Mouse (Mus musculus): ENCODE measurements around the gene 4930518I15Rik.
A peak's percentile ranks its signal among the peaks of the same experiment; 100 is the strongest.
"Not testable (repeated sequence)": the region's sequence is repeated elsewhere in the genome, so short reads cannot be mapped to it uniquely, and the experiment has no call there.

4930518I15Rik gene

DNA sequence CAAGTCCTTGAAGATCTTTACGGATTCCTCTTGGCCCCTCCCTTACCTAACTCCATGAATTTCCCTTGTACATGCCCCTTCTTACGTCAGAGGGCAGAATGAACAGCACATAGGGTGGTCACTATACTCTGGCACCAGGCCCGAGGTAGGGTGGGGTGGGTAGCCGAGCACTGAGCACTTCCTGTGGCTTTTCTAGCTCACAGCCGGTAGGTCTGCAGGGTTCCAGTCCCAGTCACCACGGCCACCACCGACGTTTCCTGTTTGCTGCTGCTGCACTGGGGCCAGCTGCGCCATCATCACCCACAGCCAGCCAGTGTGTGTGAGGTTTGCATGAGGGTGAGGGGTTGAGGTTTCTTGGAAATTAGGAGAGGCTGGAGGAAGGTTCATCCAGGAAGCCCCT is 20.0 kb upstream of the 4930518I15Rik start:
- DNase-seq (ENCODE audit: low spot score in 2 of 2): no peak

- no peak for DNase-seq (ENCODE audit: low spot score in 2 of 2)
Observed at GRCm38 (mm10) chr2:156874760-156875510, 17.2 kb upstream of the 4930518I15Rik start.

- no peak for DNase-seq (ENCODE audit: low spot score in 2 of 2)
Observed at GRCm38 (mm10) chr2:156874047-156874759, 16.5 kb upstream of the 4930518I15Rik start.

DNA sequence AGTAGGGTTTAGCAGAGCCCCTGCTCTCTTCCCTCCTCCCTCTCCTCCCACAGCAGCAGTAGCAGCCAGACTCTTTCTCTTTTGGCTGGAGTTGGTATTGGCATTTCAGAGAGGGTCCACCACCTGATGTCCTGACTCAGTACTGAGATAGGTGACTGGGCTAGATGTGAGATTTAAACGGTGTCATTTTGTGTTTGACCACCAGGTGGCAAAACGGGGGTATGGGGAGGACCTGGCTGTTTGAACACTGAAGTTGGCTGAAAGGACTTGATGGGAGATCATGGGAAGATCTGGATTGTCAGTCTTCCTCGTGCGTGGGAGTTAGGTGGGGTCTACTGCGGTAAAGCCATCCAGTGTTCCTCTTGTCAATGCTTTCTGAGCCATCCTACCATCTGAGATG is 15.9 kb upstream of the 4930518I15Rik start:
- peak in 1 of 2 experiments; percentile 28 for DNase-seq (ENCODE audit: low spot score in 2 of 2)

- DNase-seq (ENCODE audit: low spot score in 2 of 2): no peak
Observed at GRCm38 (mm10) chr2:156870519-156870918, 12.8 kb upstream of the 4930518I15Rik start.

- no peak for DNase-seq (ENCODE audit: low spot score in 2 of 2)
Observed at GRCm38 (mm10) chr2:156869554-156869953, 11.8 kb upstream of the 4930518I15Rik start.

DNA sequence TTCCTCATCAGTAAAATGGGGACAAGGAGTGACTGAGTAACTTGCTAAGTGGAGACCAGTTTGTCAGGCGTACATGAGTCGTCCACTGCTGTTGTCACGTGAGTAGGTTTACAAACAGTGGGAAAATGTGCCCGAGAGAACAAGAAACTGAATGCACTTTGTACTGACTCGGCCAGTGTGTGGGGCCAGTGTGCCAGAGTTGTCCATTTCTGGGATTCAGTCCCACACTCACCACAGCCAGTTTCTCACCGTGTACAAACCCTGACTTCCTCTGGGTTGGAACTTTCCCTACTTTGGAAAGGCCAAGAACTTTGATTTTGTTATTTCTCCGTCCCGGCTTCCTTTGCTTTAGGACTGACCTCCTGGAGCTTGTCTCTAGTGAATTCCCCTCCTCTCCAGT is 11.2 kb upstream of the 4930518I15Rik start:
- peak in 1 of 2 experiments; percentile 34 for DNase-seq (ENCODE audit: low spot score in 2 of 2)

GRCm38 (mm10) chr2:156864481-156864880 is 6.7 kb upstream of the 4930518I15Rik start:
- DNase-seq (ENCODE audit: low spot score in 2 of 2): no peak

GRCm38 (mm10) chr2:156863487-156864160 is 5.9 kb upstream of the 4930518I15Rik start:
- DNase-seq (ENCODE audit: low spot score in 2 of 2): peak in 1 of 2 experiments; percentile 24

- peak; percentile 96 to 99 for DNase-seq (ENCODE audit: low spot score in 2 of 2)
Observed at GRCm38 (mm10) chr2:156862772-156863486, 5.2 kb upstream of the 4930518I15Rik start, which contains the start of gene Rab5if. Gene Rab5if, plus strand, starts transcription at chr2:156863128.

DNA sequence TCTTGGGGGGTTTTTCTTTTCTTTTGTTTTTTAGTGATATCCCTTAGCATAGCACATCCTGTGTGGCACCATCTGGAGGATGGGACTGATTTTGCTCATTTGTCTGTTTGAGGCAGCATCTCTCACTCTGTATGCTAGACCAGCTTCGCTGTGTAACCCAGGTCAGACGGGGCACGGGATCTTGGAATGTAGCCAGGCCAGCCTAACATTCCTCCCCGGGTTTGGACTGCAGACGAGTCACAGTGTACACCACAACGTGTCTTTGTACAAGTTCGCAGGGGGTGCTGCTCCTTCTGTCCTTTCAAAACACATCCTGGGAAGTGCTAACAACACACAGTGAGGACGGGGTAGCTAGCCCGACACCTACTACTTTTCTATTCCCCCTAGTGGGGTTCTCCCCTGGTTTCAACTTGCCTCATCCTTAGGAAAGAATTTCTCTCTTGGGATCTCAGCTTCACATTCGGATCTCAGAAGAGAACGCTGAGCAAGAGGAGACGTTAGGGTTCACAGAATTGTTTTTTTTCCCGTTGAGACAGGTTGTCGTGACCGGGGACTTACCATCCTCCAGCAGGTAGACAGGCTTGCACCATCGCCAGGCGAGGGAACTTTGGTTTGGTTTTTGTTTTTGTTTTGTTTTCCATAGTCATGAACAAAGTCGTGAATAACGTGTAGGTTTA is 4.4 kb upstream of the 4930518I15Rik start:
- peak in 1 of 2 experiments; percentile 25 for DNase-seq (ENCODE audit: low spot score in 2 of 2)

GRCm38 (mm10) chr2:156858671-156859070 is 925 bp upstream of the 4930518I15Rik start:
- DNase-seq (ENCODE audit: low spot score in 2 of 2): no peak

DNA sequence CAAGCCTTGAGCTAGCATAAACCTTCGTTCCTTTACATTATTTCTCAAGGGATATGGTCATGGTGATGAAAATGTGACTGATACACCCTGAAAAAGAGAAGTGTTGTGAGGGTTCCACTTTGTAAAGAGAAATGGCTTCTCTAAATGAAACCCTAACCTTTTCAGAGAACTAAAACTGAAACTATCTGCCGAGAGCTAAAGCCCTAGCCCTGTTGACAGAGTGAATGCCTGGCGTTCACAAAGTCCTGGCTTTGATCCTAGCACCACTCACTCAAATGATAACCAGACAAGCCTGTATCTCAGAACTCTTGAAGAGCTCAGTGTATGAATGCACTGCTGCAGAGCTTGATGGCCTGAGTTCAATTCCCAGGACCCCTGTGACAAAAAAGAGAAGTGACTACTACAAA is 358 bp downstream of the 4930518I15Rik start:
- DNase-seq (ENCODE audit: low spot score in 2 of 2): no peak

GRCm38 (mm10) chr2:156856311-156856710 is 1.4 kb downstream of the 4930518I15Rik start:
- DNase-seq (ENCODE audit: low spot score in 2 of 2): no peak

DNA sequence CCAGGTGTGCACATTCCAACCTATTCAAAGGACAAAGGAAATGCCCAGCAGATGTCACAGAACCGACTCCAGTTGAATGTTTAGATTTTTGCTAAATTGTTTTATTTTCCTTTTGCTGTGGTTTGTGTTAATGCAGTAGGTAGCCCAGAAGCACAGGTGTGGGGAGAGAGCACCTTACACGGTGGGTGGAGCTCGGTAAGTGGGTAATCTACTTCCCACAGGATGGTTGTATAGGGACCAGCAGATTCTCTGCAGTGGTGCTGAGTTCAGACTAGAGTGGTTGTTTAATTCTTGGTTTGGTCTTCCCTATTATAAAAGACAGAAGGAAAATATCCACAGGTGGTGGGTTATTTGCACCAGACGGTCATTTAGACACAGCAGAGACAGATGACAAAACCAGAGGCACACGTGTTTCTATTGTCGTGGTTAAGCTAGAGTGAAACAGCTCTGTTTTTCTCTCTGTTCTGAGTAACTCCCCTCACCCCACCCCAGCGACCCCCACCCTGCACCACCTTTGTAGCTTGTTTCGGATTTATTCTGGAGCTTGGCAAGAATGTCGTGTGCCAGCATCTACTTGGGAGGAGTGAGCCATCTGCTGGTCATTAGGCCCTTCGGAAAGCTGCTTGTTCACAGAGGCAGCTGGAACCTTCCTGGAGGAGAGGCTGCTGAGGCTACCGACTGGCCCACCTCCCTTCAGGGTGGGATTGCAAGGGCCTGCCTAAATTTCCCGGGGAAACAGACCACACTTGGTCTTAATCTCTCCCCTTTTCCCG is 3.6 kb downstream of the 4930518I15Rik start:
- peak in 1 of 2 experiments; percentile 37 for DNase-seq (ENCODE audit: low spot score in 2 of 2)

- not testable (repeated sequence) for DNase-seq (ENCODE audit: low spot score in 2 of 2)
Observed at GRCm38 (mm10) chr2:156853584-156853983, 4.2 kb downstream of the 4930518I15Rik start.

DNA sequence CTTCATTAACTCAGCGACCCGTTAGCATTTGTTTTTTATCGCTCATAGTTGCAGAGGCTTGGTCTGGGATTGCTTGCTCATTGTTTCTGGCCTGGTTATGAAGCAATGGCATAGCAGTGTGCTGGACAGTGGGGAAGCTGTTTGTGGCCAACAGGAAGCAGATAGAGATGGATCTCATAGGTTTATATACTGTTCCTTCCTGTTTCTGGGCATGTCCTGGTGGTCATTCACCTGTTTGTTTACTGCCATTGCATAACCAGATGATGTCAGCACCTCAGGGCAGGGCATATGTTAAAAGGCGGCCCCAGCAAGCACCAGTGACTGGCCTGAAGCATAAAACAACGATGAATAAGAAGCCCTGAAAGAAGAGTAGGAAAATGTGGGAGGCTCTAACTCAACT is 7.2 kb downstream of the 4930518I15Rik start:
- no peak for DNase-seq (ENCODE audit: low spot score in 2 of 2)

GRCm38 (mm10) chr2:156848526-156849182 is 9.1 kb downstream of the 4930518I15Rik start:
- DNase-seq (ENCODE audit: low spot score in 2 of 2): no peak

DNA sequence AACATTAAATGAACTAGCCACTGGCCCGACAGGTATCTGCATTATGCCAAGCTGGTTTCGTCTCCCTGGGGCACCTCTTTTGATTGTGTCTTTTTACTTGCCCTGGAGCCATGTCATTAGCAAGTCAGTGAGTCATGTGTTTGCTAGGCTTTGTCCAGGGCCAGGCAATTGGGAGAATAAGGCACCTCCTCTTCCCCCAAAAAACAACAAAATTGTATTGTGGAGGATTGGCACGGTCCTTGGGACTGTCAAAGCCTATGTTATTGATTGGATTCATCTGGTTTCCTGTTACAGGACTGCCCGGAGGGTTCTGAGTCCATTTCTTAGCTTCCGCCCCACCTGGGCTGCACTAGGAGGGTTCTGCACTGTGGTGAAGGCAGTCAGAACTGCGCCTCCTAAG is 10.1 kb downstream of the 4930518I15Rik start:
- no peak for DNase-seq (ENCODE audit: low spot score in 2 of 2)

DNA sequence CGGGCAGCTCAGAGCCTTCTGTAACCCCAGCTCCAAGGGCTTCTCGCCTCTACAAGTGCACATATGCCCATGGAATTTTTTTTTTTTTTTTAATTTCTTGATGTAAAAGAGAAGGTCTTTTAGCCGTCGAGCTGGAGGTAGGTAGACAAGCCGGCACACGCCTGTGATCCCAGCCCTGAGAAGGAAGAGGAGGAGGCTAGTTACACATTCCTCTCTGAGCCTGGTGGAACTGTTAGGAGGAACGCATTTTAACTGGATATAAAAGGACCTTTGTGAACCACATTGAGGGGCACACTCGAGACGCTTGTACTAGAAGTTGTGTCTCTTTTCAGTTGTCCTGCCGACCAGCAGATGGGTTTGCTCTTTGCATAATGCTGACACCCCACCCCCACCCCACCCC is 13.0 kb downstream of the 4930518I15Rik start:
- no peak for DNase-seq (ENCODE audit: low spot score in 2 of 2)

Data from frontal cortex, postnatal 10 days (tissue).